Mouse (Mus musculus) skeletal muscle tissue, postnatal 0 days (tissue): ENCODE results near the gene Olfr1028. TPM values are rescaled to one million over a fixed set of nuclear protein-coding genes. Genes with fewer than 3 reads are reported as not detected.

Experiments used
- polyA plus RNA-seq: library from polyadenylated mRNA; unstranded; fragments of >200 nt; fragmentation: Nextera tagmentation; extraction: Ambion mirVana; gene quantifications from 2 replicates; pipeline ENCODE4 v1.2.1, GENCODE M21; 2015

The Olfr1028 gene
- not detected in 2 replicates for polyA plus RNA-seq

GRCm38 (mm10) chr2:85950137-85950536 lies at the start of gene Olfr1028:
TSS of gene Olfr1028 (plus strand) at chr2:85950437.

GRCm38 (mm10) chr2:85904952-85905351 lies 45.3 kb upstream of the Olfr1028 start, which contains the start of gene Olfr1024:
TSS of gene Olfr1024 (minus strand) at chr2:85905052.

GRCm38 (mm10) chr2:85914893-85915292 lies 35.3 kb upstream of the Olfr1028 start, which contains the start of gene Olfr1025-ps1:
TSS of gene Olfr1025-ps1 (plus strand) at chr2:85915193.

GRCm38 (mm10) chr2:85921258-85921657 lies 29.0 kb upstream of the Olfr1028 start, which contains the start of gene Olfr1026:
TSS of gene Olfr1026 (plus strand) at chr2:85921558.

GRCm38 (mm10) chr2:85973595-85973994 lies 23.4 kb downstream of the Olfr1028 start, which contains the start of gene Olfr1029:
TSS of gene Olfr1029 (plus strand) at chr2:85973895.

GRCm38 (mm10) chr2:85978976-85979375 lies 28.7 kb downstream of the Olfr1028 start, which contains the start of gene Olfr1030:
TSS of gene Olfr1030 (plus strand) at chr2:85979276.

GRCm38 (mm10) chr2:85990004-85990403 lies 39.8 kb downstream of the Olfr1028 start, which contains the start of gene Olfr1031:
TSS of gene Olfr1031 (plus strand) at chr2:85990304.

Other genes with a start within 250 kb of the Olfr1028 start
- gene Olfr1009, start 235.0 kb upstream of the Olfr1028 start, polyA plus RNA-seq: not detected in 2 replicates
- gene Olfr1012, start 187.7 kb upstream of the Olfr1028 start, polyA plus RNA-seq: not detected in 2 replicates
- not detected in 2 replicates for gene Olfr1013, start 183.3 kb upstream of the Olfr1028 start, polyA plus RNA-seq
- not detected in 2 replicates for gene Olfr1014, start 177.7 kb upstream of the Olfr1028 start, polyA plus RNA-seq
- gene Olfr1015, start 168.4 kb upstream of the Olfr1028 start, polyA plus RNA-seq: not detected in 2 replicates
- gene Olfr1016, start 147.9 kb upstream of the Olfr1028 start, polyA plus RNA-seq: not detected in 2 replicates
- gene Olfr1018, start 132.0 kb upstream of the Olfr1028 start, polyA plus RNA-seq: not detected in 2 replicates
- not detected in 2 replicates for gene Olfr1019, start 105.0 kb upstream of the Olfr1028 start, polyA plus RNA-seq
- gene Olfr1020, start 103.4 kb upstream of the Olfr1028 start, polyA plus RNA-seq: not detected in 2 replicates
- gene Olfr1022, start 81.8 kb upstream of the Olfr1028 start, polyA plus RNA-seq: not detected in 2 replicates
- not detected in 2 replicates for gene Olfr1023, start 64.8 kb upstream of the Olfr1028 start, polyA plus RNA-seq
- not detected in 2 replicates for gene Olfr1024, start 45.4 kb upstream of the Olfr1028 start, polyA plus RNA-seq
- not detected in 2 replicates for gene Olfr1025-ps1, start 35.2 kb upstream of the Olfr1028 start, polyA plus RNA-seq
- gene Olfr1026, start 28.9 kb upstream of the Olfr1028 start, polyA plus RNA-seq: not detected in 2 replicates
- not detected in 2 replicates for gene Olfr1029, start 23.5 kb downstream of the Olfr1028 start, polyA plus RNA-seq
- gene Olfr1030, start 28.8 kb downstream of the Olfr1028 start, polyA plus RNA-seq: not detected in 2 replicates
- gene Olfr1031, start 39.9 kb downstream of the Olfr1028 start, polyA plus RNA-seq: not detected in 2 replicates
- not detected in 2 replicates for gene Olfr1032, start 55.1 kb downstream of the Olfr1028 start, polyA plus RNA-seq
- 0.53 and 2.5 TPM in 2 replicates for gene Olfr1033, start 70.2 kb downstream of the Olfr1028 start, polyA plus RNA-seq
- gene Olfr1034, start 95.4 kb downstream of the Olfr1028 start, polyA plus RNA-seq: not detected in 2 replicates
- gene Olfr1036, start 123.6 kb downstream of the Olfr1028 start, polyA plus RNA-seq: not detected in 2 replicates
- not detected in 2 replicates for gene Olfr1037, start 136.9 kb downstream of the Olfr1028 start, polyA plus RNA-seq
- gene Olfr1039, start 185.5 kb downstream of the Olfr1028 start, polyA plus RNA-seq: not detected in 2 replicates
- not detected in 2 replicates for gene Olfr1040, start 196.3 kb downstream of the Olfr1028 start, polyA plus RNA-seq
- not detected in 2 replicates for gene Olfr1042, start 211.4 kb downstream of the Olfr1028 start, polyA plus RNA-seq
- gene Olfr1043, start 217.1 kb downstream of the Olfr1028 start, polyA plus RNA-seq: not detected in 2 replicates
- not detected in 2 replicates for gene Olfr1044, start 227.4 kb downstream of the Olfr1028 start, polyA plus RNA-seq
- gene Olfr52, start 235.2 kb downstream of the Olfr1028 start, polyA plus RNA-seq: not detected in 2 replicates